Mouse (Mus musculus) cerebellum, postnatal 36 days (tissue): ENCODE measurements around the gene Kmt2e.
"Not testable (repeated sequence)": the region's sequence is repeated elsewhere in the genome, so short reads cannot be mapped to it uniquely, and the experiment has no call there.

Experiments used
- DNase-seq, 2 experiments: peaks; one replicate each; pipeline ENCODE4 v3.0.0; 2021 to 2022; ENCODE audit warnings: mixed read lengths in 2 of 2

Kmt2e gene

GRCm38 (mm10) chr5:23434598-23435481, 599 bp downstream of the Kmt2e start:
- DNase-seq = peak; percentile 51 to 66

- no peak for DNase-seq
Observed at GRCm38 (mm10) chr5:23435482-23436125, 1.4 kb downstream of the Kmt2e start.

DNA sequence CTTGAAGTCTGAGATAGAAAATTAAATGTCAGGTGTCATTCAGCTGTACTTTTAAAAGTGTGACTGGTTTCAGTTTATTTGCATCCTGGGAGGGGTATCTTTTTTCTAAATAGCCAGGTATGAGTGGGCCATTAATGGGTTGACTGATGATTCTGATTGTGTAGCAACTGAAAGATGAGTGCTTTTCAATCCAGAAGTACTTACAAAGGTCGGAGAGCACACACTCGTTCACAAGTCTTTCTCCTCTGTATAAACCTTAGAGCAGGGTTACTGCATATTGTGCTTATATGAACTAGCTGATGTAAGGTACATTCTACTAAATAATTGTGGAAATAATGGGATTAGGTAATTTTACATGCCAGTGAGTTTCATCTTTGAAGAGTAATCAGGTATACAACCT, 2.5 kb downstream of the Kmt2e start:
- no peak for DNase-seq

GRCm38 (mm10) chr5:23439857-23440256, 5.6 kb downstream of the Kmt2e start:
- DNase-seq = no peak

GRCm38 (mm10) chr5:23440572-23440971, 6.3 kb downstream of the Kmt2e start:
- no peak for DNase-seq

DNA sequence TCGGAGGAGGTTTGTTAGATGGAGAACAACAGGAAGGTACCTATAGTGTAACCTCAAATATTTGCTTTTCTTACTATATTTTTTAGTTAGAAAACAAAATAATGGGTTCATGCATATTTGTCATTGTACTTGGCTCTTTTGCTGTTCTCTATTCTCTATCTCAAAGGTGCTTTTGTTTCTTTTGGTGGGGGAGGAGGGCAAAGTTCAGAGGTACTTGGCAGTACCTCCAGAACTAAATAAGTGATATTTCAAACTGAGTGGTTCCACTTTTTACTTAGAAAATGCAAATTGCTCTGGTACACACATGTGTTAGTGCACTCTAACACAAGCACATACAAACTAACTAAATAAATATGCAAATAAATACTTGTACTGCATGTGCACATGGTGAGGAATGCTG, 7.7 kb downstream of the Kmt2e start:
- DNase-seq = no peak

GRCm38 (mm10) chr5:23444411-23444810, 10.2 kb downstream of the Kmt2e start:
- DNase-seq = no peak

DNA sequence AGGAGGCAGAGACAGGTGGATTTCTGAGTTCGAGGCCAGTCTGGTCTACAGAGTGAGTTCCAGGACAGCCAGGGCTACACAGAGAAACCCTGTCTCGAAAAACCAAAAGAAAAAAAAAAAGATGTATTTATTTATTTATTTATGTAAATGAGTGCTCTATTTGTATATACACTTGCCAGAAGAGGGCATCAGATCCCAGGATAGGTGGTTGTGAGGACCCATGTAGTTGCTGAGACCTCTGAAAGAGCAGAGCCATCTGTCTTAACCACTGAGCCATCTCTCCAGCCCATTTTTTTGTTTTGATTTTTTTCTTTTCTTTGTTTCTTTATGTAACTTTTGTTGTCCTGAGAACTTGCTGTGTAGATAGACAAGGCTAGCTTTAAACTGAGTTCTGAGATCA, 19.3 kb downstream of the Kmt2e start:
- DNase-seq = not testable (repeated sequence)

GRCm38 (mm10) chr5:23461688-23462087, 27.4 kb downstream of the Kmt2e start:
- DNase-seq = no peak

- DNase-seq = no peak
Observed at GRCm38 (mm10) chr5:23464247-23464646, 30.0 kb downstream of the Kmt2e start.

DNA sequence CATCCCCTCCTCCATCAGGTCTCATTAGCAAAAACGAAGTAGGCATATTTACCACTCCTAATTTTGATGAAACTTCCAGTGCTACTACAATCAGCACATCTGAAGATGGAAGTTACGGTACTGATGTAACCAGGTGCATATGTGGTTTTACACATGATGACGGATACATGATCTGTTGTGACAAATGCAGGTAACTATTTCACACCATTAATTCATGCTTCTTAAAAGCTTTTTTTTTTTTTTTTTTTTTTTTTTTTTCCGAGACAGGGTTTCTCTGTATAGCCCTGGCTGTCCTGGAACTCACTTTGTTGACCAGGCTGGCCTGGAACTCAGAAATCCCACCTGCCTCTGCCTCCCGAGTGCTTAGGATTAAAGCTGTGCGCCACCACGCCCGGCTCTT, 30.5 kb downstream of the Kmt2e start:
- no peak for DNase-seq

DNA sequence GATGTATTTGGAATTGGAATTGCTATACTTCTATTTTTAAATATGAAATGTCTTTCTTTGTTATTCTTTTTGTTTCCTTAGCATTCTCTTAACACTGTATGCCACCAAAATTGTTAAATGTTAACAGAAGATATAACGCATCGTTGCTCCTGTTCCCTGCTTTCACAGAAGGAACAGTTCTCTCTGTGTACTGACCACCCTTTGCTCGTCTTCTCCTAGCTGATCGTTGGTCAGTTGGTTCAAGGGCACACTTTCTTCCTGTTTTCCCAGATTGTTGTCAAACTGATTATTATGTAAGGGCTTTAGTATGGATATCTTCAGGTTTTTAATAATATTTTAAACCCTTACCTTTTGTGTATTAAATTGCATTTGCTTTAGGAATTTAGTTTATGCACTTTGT, 32.3 kb downstream of the Kmt2e start:
- no peak for DNase-seq

DNA sequence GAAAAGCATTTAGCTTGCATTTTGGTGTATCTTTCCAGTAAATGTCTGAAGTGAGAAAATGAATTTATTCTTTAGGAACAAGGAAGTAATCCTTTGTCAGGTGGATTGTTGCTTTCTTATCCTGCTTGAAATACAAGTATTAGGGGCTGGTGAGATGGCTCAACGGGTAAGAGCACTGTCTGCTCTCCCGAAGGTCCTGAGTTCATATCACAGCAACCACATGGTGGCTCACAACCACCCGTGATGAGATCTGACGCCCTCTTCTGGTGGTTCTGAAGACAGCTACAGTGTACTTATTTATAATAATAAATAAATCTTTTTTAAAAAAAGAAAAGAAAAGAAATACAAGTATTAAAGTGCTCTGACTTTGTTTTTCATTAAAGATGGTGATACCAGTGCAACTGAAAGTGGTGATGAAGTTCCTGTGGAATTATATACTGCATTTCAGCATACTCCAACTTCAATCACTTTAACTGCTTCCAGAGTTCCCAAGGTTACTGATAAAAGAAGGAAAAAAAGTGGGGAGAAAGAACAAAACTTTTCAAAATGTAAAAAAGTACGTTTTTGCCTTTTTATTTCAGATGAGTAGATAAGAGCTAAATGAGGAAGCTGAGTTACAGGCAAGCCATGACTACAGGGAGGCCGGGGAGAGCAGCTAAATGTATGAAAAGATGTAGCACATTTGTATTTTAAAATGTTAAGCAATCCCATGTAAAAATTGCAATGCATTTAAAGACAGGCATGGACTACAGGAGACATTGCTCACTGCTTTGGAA, 39.0 kb downstream of the Kmt2e start:
- DNase-seq = no peak

DNA sequence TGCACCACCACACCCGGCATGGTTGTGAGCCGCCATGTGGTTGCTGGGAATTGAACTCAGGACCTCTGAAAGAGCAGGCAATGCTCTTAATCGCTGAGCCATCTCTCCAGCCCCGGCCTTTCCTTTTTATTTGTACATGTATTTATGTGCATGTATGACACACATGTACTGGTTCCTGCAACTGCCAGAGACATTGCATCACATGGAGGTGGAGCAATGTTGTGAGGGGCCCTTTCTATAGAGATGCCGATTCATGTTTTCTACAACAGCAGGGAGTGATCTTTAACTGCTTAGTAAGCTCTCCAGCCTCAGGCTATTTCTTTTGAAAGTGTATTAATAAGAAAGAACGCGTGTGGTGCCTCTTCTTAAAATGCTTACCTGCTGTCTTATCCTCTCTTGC, 49.6 kb downstream of the Kmt2e start:
- DNase-seq = no peak

- no peak for DNase-seq
Observed at GRCm38 (mm10) chr5:23489231-23489630, 55.0 kb downstream of the Kmt2e start.

- DNase-seq = no peak
Observed at GRCm38 (mm10) chr5:23490797-23491196, 56.6 kb downstream of the Kmt2e start.

DNA sequence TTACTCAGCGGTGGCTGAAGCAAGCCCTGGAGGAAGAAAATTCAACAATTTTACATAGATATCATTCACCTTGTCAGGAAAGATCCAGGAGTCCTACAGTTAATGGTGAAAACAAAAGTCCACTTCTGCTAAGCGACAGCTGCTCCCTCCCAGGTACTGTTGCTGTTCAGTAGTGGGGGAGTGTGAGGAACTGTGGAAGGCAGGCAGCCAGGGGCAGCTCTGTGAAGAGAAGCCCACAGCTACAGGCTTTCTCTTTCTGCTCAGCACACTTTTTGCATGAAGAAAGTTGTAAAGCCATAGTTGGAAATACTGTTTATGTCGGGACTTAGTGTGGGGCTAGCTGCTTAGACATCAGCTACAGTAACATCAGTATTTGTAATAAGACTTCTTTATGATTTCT, 62.2 kb downstream of the Kmt2e start:
- DNase-seq = no peak

DNA sequence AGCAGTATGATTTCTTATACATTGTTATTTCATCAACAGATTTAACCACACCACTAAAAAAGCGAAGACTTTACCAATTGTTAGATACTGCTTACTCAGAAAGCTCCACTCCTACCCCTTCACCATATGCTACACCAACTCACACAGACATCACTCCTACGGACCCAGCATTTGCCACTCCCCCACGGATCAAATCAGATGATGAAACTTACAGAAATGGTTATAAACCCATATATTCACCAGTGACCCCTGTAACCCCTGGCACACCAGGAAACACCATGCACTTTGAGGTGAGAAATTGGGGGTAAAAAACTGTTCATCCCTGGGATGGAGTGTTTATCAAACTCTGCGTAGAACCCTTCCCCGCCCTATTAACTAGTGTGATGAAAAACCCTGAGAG, 62.7 kb downstream of the Kmt2e start:
- no peak for DNase-seq

DNA sequence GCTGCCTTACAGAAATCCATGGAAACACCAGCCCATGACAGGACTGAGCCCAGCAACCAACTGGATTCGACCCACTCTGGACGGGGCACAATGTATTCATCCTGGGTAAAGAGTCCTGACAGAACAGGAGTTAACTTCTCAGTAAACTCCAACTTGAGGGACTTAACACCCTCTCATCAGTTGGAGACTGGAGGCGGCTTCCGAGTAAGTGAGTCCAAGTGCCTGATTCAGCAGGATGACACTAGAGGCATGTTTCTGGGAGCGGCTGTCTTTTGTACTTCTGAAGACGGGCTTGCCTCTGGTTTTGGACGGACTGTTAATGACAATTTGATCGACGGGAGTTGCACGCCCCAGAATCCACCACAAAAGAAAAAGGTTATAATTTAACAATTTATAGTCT, 63.7 kb downstream of the Kmt2e start:
- no peak for DNase-seq

- DNase-seq = no peak
Observed at GRCm38 (mm10) chr5:23499257-23499656, 65.0 kb downstream of the Kmt2e start.

DNA sequence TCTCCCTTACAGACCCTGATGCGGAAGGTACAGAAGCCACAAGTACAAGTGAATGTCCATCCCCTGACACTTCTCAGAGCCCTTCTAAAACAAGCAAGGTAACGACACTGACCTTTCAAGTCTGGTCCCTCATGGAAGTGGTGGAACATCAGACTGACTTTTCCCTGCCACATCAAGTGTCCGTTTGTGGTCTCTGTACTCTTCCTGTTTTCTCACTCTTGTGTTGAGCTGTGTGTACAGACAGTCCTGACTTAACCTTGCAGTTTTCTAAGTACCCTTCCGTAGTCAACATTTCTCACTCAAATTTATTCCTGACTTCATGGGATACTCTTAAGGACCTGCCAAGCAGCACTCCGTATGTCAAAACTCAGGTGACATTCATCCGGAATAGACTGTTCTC, 66.5 kb downstream of the Kmt2e start:
- DNase-seq = no peak

- DNase-seq = no peak
Observed at GRCm38 (mm10) chr5:23501582-23502316, 67.5 kb downstream of the Kmt2e start.
